18 mouse cellular contexts compared by ENCODE assay signal in genomic region chr11:96200183-96200655, GRCm38 (mm10). TPM values are rescaled to one million over a fixed set of nuclear protein-coding genes. Genes with fewer than 3 reads are reported as not detected.
DNase-seq lines count a peak whose midpoint lies in the region; ATAC-seq and TF ChIP-seq lines count a peak whose summit lies in the region.
"Had no signal": no experiment of that assay in that cellular context is flagged by ENCODE, and none has a peak within 500 bp of the region (broad histone marks: within the 10 kb centered on the region; RNA-seq: fewer than 3 reads in every experiment).

No protein-coding gene starts in this region.

- H3K36me3 ChIP-seq in kidney, embryonic 15.5 days: no peaks in the 10 kb centered on the region
- peaks cover 28% of the 10 kb centered on the region for H3K36me3 ChIP-seq in G1E (replicated peaks)
- no peaks in the 10 kb centered on the region for H3K36me3 ChIP-seq in neural tube, embryonic 13.5 days
- H3K36me3 ChIP-seq: limb, embryonic 15.5 days had no signal

- peak overlapping the region; percentile 10; the same call in 1 of the 2 replicates for H3K4me3 ChIP-seq in kidney, embryonic 15.5 days (replicated peaks)
- H3K4me3 ChIP-seq in G1E (ENCODE audit: low read depth, low read length): peak overlapping the region; percentile 71
- H3K4me3 ChIP-seq in neural tube, embryonic 13.5 days: peak overlapping the region; percentile 3; the same call in 1 of the 2 replicates
- H3K4me3 ChIP-seq: limb, embryonic 15.5 days had no signal

- H3K27ac ChIP-seq in kidney, embryonic 15.5 days: no peak overlapping the region
- H3K27ac ChIP-seq in neural tube, embryonic 13.5 days (replicated peaks): no peak overlapping the region
- H3K27ac ChIP-seq: hindbrain, embryonic 14.5 days; limb, embryonic 15.5 days; macrophage had no signal

- H3K9ac ChIP-seq in kidney, embryonic 15.5 days: no peak overlapping the region
- H3K9ac ChIP-seq in neural tube, embryonic 13.5 days: no peak overlapping the region
- H3K9ac ChIP-seq: hindbrain, embryonic 14.5 days; limb, embryonic 15.5 days had no signal

- H3K4me1 ChIP-seq in kidney, embryonic 15.5 days: peaks cover 16% of the 10 kb centered on the region
- H3K4me1 ChIP-seq in G1E (ENCODE audit: insufficient read depth, low read depth, low read length): peaks cover 69% of the 10 kb centered on the region
- no peaks in the 10 kb centered on the region for H3K4me1 ChIP-seq in neural tube, embryonic 13.5 days (replicated peaks)

- no peak for DNase-seq in kidney, adult 18-20 months
- DNase-seq in thymus, postnatal 4 days: peak; percentile 11
- DNase-seq in thymus, postnatal 14 days: no peak
- peak; percentile 90 for DNase-seq in G1E (ENCODE audit: low spot score)
- DNase-seq: adrenal gland, postnatal 14 days; cerebellum, adult 9-11 months; embryo, embryonic 11 days; kidney, adult 8-10 months; layer of hippocampus, adult 9-11 months; lung, adult 2 months; midbrain, embryonic 14.5 days had no signal

- H3K9me3 ChIP-seq in kidney, embryonic 15.5 days (replicated peaks): no peaks in the 10 kb centered on the region
- no peaks in the 10 kb centered on the region for H3K9me3 ChIP-seq in G1E (replicated peaks)
- H3K9me3 ChIP-seq in neural tube, embryonic 13.5 days: no peaks in the 10 kb centered on the region
- H3K9me3 ChIP-seq: limb, embryonic 15.5 days had no signal

- H3K27me3 ChIP-seq in kidney, embryonic 15.5 days: peaks cover 100% of the 10 kb centered on the region
- no peaks in the 10 kb centered on the region for H3K27me3 ChIP-seq in G1E (ENCODE audit: insufficient read depth, low read length)
- H3K27me3 ChIP-seq in neural tube, embryonic 13.5 days: peaks cover 98% of the 10 kb centered on the region

- no peak for ATAC-seq in kidney, embryonic 15.5 days (replicated peaks; ENCODE audit: low FRiP score)
- peak; percentile 65 for ATAC-seq in G1E (ENCODE audit: extremely low read depth, insufficient number of reproducible peaks, low FRiP score, poor library complexity, severe bottlenecking)
- ATAC-seq in neural tube, embryonic 13.5 days (ENCODE audit: low read depth): no peak
- no peak for ATAC-seq in inflammation-experienced regulatory T-cells, adult 6 months
- ATAC-seq: forebrain, embryonic 14.5 days had no signal

- TF ChIP-seq CTCF in G1E (IDR thresholded peaks at IDR 0.05; ENCODE audit: low read depth, low read length): no peak

- whole genome bisulfite sequencing in kidney, embryonic 15.5 days: under 1% methylated on average over 14 of the region's 14 CpGs
- WGBS in neural tube, embryonic 13.5 days: under 1% methylated on average over 14 of the region's 14 CpGs

- peak overlapping the region; percentile 35 for H3K4me2 ChIP-seq in kidney, embryonic 15.5 days
- no peak overlapping the region for H3K4me2 ChIP-seq in neural tube, embryonic 13.5 days
- H3K4me2 ChIP-seq: hindbrain, embryonic 14.5 days; limb, embryonic 15.5 days had no signal

RNA-seq across cellular contexts. Expression of gene Hoxb13, which starts 6.1 kb away (rescaled TPM):
- 0.09 and 1.0 TPM in 2 replicates for polyA plus RNA-seq in kidney, embryonic 15.5 days (2015; fragmentation: Nextera tagmentation; extraction: Ambion mirVana)
- total RNA-seq in G1E (2014; fragmentation: Nextera tagmentation) (17.4 and 25.0 TPM in 2 replicates), G1E (2017) (38.8 and 46.4 TPM in 2 replicates)
- 93.3 and 93.9 TPM in 2 replicates for polyA plus RNA-seq in G1E (2012)
- 1.7 TPM in 1 of 2 replicates, not detected in the other for polyA plus RNA-seq in neural tube, embryonic 13.5 days (2015; fragmentation: Nextera tagmentation; extraction: Ambion mirVana)
- not detected for polyA plus RNA-seq in inflammation-experienced regulatory T-cells, adult 6 months (2017; shearing (Covaris generic))
- total RNA-seq: adrenal gland, postnatal 14 days had no signal
- polyA plus RNA-seq: forebrain, embryonic 14.5 days; hindbrain, embryonic 14.5 days; limb, embryonic 15.5 days; lung, adult 2 months; macrophage; midbrain, embryonic 14.5 days had no signal

Comparison
In these comparisons a context has a peak if more than half of its experiments do, and no peak if none do; other contexts are left out.
1. DNase-seq: peak in thymus, postnatal 4 days (single experiment) and G1E (single experiment); none in kidney, adult 18-20 months (single experiment) and thymus, postnatal 14 days (single experiment).
2. H3K4me3 ChIP-seq: peak in every context shown above with its lines; median percentile 71 in G1E; 10 in kidney, embryonic 15.5 days; 3 in neural tube, embryonic 13.5 days.
3. RNA of gene Hoxb13, which starts 6.1 kb away (polyA plus RNA-seq): 93.3 to 93.9 TPM in G1E; 0.09 to 1.0 TPM in kidney, embryonic 15.5 days, not detected in inflammation-experienced regulatory T-cells, adult 6 months and 1.7 TPM in neural tube, embryonic 13.5 days; every median in the first group is over 10 times any median in the second.